Mouse (Mus musculus): Measurements from ENCODE around the gene Stard9. TPM values are rescaled to one million over a fixed set of nuclear protein-coding genes. Genes with fewer than 3 reads are reported as not detected.

Gene Stard9
- polyA plus RNA-seq, 1 experiment from 2014 or later, result 3.5 TPM

Other genes starting within 250 kb of the Stard9 start
- 10.2 and 11.4 TPM in 2 replicates for gene Ganc, start 225.2 kb upstream of the Stard9 start, polyA plus RNA-seq (2015; fragmentation: Nextera tagmentation; extraction: Ambion mirVana)
- gene Tmem87a, start 225.0 kb upstream of the Stard9 start, polyA plus RNA-seq (2015; fragmentation: Nextera tagmentation; extraction: Ambion mirVana), result 6.3 and 7.2 TPM in 2 replicates
- gene Capn3, start 173.1 kb upstream of the Stard9 start, polyA plus RNA-seq (2015; fragmentation: Nextera tagmentation; extraction: Ambion mirVana), result 0.54 and 0.79 TPM in 2 replicates
- 31.7 and 33.1 TPM in 2 replicates for gene Zfp106, start 65.3 kb upstream of the Stard9 start, polyA plus RNA-seq (2015; fragmentation: Nextera tagmentation; extraction: Ambion mirVana)
- gene Snap23, start 61.5 kb upstream of the Stard9 start, polyA plus RNA-seq (2015; fragmentation: Nextera tagmentation; extraction: Ambion mirVana), result 18.4 and 19.9 TPM in 2 replicates
- 25.3 and 26.8 TPM in 2 replicates for gene Haus2, start 19.7 kb upstream of the Stard9 start, polyA plus RNA-seq (2015; fragmentation: Nextera tagmentation; extraction: Ambion mirVana)
- gene Lrrc57, start 19.6 kb upstream of the Stard9 start, polyA plus RNA-seq (2015; fragmentation: Nextera tagmentation; extraction: Ambion mirVana), result 35.8 and 37.6 TPM in 2 replicates
- 5.9 and 6.3 TPM in 2 replicates for gene Cdan1, start 221.0 kb downstream of the Stard9 start, polyA plus RNA-seq (2015; fragmentation: Nextera tagmentation; extraction: Ambion mirVana)
- gene Ttbk2, start 221.5 kb downstream of the Stard9 start, polyA plus RNA-seq (2015; fragmentation: Nextera tagmentation; extraction: Ambion mirVana), result 11.1 and 11.5 TPM in 2 replicates